Mouse (Mus musculus) neural tube, embryonic 10.5 days (tissue): ENCODE measurements around the gene C6.

Experiments used
- DNase-seq: peaks from one replicate; pipeline ENCODE4 v3.0.0-alpha.2; 2017; ENCODE audit warnings: low spot score; ENCODE audit errors: extremely low spot score

The C6 gene

DNA sequence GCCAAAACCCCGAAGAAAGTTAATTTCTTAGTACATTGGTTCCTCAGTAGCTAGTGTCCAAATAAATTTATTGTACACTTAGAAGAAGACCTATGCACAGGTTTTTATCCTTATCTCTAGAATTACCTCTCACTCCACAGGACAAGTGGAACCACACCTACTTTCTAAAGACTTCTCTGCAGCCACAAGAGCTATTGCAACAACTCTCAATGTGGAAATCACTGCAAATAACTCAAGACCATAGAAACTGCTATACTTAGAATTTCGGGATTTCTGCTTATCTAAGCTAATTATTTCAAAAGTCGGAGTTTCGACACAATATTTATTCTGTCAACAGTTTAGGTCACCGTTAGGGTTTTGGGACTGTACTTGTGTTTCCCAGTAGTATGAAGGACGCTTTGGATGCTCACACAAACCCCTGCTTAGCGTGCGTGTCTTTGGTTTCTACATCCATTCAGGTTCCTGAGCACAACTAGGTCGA, at the start of gene C6:
C6 (plus strand) TSS at position 346 of the 481 bp plus-strand sequence.
- DNase-seq: no peak

DNA sequence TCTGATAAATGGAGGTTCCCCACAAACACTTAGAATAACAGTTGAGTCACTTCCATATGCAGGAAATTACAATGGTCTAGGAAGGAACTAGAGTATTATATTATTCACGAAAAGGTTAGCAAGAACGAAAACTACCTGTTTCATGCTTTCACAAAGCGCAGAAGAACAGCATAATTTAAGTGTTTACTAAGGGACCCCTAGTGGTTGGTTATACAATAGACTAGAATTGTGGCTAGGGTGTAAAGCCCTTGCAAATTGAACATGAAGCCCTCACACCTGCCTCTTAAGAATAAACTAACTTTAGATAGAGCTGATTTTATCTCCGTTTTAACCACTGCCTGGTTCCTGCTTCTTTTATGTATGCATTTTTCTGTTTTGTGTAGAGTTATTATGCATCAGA, 29.4 kb upstream of the C6 start:
- no peak for DNase-seq

DNA sequence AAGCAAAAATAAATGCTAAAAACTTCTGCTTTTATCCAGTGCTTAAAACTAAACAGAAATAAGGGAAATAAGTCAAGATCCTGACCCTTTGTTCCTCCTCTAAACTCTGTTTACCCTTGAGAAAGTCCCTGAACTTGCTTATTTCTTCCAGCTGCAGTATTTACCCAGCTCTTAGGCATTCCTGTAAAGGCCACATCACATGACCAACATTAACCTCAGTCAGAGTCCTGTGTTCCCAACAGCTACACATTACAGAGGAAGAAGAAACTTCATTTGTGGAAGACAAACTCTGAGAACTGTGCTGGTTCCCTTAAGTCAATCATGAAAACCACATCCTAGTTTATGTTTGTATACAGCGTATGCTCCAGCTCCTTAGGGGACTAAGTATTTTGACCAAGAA, 7.2 kb downstream of the C6 start:
- no peak for DNase-seq

DNA sequence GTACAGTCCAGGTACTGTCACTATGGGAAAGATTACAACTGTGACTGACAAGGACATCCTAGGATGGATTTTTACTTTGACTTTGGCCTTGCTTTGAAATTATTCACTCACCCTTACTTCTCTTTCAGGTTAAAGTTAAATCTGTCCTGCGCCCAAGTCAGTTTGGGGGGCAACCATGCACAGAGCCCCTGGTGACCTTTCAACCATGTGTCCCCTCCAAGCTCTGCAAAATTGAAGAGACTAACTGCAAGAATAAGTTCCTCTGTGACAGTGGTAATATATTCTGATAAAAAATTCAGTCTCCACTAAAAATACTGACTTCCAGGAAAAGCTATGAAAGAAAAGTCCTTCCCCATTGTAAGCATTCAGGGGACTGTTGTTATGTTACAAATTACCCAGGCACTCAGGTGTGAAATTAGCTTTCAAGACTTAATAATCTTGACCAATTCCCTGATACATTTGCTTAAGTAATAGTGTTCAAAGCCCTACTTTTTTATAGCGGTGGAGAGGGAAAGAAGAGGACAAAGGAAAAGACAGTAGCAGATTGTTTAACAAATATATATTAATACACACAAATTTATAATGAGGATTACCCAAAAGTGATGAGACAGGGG, 8.1 kb downstream of the C6 start:
- DNase-seq: no peak

DNA sequence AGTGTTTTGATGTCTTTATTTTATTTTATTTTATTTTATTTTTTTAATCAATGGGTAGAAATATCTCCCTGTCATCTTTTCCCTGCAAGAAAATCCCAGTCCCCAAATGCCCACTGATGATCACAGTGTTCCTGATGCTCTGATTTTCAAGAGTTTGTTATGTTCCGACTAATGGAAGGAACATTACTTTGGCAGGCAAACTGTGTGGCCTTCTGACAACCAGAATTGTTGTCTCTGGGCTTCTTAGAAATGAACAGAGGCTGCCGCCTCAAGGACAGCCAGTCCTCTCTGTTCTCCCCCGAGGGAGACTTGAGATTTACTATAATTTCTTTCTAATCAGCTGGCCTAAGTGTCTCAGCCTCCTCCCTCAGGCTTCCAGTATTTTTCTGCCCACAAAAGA, 20.7 kb downstream of the C6 start:
- DNase-seq: no peak

DNA sequence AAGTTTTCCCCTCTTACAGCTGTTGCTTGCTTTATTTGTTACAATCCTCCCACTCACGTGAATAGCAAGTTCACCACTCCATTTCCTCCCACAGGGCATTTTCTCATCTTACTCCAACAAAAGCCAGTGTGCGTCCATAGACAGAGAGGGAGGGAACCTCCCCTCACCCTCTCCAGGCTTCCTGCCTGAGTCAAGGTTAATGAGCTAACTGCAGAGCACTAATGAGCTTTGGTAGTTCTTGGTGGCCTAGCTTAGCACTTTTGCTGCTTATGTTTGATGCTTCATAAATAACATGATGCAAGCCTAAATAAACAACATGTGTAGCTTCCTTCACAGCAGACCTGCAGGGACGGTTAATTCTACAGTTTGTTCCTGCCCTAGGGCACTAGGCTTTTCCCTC, 63.4 kb downstream of the C6 start:
- DNase-seq: no peak

DNA sequence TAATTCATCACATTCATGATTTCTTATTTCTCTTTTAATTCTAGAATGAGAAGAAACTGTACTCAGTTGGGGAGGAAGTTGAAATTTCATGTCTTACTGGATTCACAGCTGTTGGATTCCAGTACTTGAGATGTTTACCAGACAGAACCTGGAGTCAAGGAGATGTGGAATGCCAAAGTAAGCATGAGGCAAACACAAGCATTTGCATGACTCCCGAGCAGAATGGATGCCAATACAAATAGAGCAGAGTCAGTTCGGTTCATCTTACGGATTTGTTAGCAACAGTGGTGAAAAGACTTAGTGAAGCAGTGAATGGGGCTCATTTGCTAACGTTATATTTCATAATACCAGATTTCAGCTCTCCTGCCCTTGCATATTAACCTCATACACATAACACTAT, 69.9 kb downstream of the C6 start:
- DNase-seq: no peak

DNA sequence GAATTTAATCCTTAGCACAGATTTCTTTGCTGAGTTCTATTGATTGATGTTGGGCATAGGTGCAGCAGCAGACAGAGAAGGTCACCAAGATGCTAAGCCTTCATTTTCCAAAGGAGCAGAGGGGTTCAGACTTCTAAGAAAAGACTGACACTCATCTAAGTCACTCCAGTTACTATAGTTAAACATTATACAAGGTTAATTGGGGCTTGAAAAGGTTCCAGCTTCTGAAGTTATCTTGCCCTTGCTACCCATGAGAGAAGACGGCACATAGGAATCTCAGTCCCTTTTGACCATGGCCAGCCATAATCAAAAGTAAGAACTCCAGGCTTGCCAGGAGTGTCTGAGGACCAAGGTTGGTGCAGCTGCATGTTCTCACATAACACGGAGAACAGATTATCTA, 77.3 kb downstream of the C6 start:
- DNase-seq: no peak

DNA sequence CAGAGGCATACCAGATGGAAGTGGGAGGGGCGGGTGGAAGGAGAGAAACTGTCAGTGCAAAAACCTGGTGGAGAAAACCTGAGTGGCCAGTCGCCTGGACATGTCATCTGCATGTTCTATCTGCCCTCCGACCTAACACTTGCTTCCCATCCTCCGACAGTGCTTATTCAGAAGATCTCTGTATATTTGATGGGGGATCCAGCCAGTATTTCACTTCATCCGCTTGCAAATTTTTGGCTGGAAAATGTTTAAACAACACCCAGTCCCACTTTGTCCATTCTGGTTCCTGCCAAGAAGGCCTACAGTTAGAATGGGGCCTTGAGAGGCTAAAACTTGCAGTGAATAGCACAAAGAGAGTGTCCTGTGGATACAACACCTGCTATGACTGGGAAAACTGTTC, 81.2 kb downstream of the C6 start:
- DNase-seq: no peak

DNA sequence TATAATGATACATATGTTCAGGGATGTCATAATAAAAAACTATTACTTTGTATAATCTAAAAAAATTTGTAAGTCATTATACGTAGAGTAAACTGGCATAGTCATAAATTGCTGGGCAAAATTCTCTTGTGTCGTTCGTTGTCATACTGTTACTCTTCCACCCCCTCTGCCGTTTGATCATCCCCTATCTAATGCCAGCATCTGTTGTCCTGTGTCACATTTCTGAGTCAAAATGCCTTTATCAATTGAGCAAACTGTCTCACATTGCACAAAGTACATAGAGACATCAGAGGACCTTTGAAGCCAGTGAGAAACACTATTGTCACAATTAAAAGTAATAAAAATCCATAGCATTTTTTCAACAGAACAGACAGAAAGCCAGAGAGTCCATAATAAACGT, 88.0 kb downstream of the C6 start:
- no peak for DNase-seq

DNA sequence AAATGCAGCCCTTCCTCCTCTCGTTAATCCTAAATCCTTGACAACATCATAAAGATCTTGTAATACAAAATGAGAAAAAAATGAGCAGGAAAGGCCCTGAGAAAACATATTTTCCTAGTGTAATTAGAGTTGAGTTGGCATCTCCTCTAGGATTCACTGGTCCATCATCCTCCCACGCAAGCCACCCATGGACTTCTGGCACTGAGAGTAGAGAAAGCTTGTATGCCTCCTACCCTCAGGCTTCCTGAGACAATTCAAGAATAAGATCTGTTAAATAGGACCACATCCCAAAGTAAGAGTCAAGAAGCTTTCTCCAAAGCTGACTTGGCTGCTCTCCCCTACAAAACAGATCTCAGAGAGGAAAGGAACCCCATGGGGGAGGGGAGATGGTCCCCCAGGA, 88.7 kb downstream of the C6 start:
- no peak for DNase-seq

DNA sequence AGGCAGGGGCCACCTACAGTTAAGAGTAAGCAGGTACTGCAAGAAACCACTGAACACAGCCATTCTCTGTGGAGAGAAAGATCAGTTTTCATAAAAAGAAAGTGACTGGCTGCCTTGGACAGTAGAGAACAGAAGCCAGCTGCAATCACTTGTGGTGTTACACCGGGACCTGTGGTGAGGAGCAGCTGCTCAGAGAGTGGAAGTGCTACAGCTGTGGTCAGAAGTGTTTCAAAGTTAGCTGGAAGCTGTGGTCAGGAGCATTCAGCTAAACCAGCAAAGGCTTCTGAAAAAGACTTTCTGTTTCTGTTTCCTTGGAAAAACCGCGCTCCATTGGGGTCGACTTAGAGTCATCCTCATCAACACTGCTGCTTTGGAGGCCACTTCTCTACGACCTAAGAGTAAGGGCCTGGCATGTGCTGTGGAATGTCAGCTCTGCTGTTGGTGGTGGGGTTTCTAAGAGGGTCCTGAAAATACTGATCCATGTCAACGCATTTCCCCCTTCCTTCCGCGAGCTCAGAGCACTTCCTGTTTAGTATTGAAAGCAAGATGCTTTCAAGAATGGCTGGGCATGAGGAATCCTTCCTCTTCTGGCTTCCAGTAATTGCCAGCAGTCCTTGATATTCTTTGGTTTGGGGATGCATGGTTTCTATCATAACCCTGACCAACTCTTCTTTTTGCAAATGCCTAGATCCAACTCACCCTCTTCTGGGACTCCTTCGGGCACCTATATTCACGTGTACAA, 89.9 kb downstream of the C6 start:
- DNase-seq: no peak

DNA sequence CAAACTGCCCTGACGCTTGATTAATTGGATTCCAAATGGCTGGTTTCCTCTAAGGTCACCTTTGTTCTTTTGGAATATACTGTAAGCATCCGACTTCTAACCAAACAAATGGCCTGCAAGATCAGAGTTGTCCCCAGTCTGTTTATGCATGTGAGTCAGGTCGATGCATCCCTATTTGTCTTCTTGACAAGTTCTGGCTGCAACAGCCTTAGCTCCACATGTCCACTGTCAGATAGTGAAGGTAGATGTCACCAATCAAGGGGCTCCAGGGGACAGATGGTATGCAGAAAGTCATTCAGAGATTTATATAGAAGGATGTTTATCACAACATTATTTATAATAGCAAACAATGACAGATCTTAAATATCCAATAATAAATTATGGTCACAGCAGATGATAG, 91.5 kb downstream of the C6 start:
- no peak for DNase-seq

DNA sequence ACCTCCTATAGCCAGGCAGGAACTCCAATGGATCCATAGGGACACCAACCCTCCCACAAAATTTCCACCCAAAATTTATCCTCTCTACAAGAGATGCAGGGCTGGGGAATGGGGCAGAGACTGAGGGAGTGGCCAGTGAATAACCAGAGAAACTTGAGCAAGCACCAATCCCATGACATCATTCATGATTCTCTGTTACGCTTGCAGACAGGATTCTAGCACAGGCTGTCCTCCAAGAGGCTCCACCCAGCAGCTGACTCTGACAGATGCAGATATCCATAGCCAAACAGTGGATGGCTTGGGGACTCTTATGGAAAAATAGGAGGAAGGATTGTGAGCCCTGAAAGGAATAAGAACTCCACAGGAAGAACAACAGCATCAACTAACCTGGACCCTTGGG, 94.2 kb downstream of the C6 start:
- no peak for DNase-seq

DNA sequence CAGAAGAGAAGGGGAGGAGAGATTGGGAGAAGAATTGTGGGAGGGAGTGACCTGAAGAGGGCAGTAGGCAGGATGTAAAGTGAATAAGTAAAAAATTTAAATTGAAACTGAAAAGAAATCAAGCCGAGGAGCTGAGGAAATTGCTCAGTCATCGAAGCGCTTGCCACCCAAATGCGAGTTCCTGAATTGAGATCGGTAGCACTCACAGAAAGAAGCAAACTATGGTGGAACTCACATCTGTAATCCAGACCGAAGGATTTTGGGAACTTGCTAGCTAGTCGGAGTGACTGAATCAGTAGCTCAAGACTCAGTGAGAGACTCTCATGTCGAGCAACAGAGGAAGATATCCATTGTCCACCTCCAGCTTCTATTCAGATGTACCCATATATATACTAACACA, 94.8 kb downstream of the C6 start:
- DNase-seq: no peak

DNA sequence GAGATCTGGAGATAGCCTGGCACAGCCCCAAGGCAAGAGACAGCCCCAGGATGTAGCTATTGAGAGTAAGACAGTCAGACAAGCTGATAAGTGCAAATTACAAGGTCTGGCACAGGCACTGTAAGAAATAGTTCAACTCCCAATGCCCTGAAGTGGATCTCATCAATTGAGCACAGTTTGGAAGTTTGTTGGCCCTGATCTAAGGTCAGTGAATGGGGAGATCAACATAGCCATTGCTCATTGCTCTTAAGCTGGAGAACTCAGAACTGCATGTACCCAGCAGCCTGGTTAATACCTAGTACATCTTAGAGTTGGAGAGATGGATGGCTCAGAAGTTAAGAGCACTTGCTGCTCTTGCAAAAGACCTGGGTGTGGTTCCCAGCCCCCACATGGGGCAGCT, 100.8 kb downstream of the C6 start:
- no peak for DNase-seq

DNA sequence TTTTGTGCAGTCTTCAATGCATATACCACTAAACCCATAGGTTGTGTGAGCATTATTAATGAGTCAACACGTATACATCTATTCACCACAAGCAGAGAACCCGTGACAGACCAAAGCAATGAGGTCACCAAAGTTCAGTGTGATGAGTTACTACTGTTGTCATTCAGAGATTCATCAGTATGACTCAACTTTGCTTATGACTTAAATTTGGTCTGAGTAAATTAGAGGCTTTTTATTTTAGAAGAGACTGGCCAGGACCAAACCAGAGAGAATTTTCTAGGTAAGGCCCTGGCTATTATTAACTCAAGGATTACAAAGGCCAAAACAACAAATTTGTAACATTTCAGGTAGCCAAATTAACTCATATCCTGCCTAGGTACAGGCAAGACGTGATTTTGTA, 109.4 kb downstream of the C6 start:
- DNase-seq: no peak

DNA sequence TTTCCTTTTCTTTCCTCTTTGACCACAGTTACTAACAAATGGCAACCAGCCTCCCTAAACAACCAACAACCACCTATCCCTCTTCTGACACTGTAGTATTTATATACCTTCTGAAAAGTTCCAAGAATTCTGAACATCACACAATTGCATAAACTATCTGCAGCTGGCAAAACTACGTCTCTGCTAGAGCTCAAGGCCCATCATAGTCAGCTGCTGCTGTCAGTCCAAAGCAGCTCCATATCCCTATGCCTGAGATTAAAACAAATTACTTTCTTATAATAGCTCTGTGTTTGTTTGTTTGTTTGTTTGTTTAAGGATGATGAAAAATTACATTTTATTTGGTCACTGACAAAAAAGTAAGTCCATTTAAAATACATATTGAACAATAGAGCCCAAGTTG, 123.0 kb downstream of the C6 start:
- DNase-seq: no peak
